Mouse (Mus musculus) intestine, embryonic 14.5 days (tissue): ENCODE measurements around the gene Plcd3. TPM values are rescaled to one million over a fixed set of nuclear protein-coding genes. Genes with fewer than 3 reads are reported as not detected.

Source experiments
- ATAC-seq: fragments of 200-750 bp; cut with Nextera tagmentation; replicated peaks from 2 replicates; pipeline ENCODE4 v1.8.0; 2017; ENCODE audit warnings: low read depth, moderate number of reproducible peaks, moderate TSS enrichment, moderate library complexity; ENCODE audit not compliant: low FRiP score, low TSS enrichment
- DNase-seq: peaks from one replicate; pipeline ENCODE4 v3.0.0-alpha.2; 2018; ENCODE audit warnings: low spot score
- H3K27ac ChIP-seq: fragments of 300-500 bp; sonication (generic); 2 replicates; pipeline ENCODE4 v1.5.1; 2014; ENCODE audit warnings: low read depth, mild to moderate bottlenecking, control low read depth
- H3K27me3 ChIP-seq: fragments of 300-500 bp; sonication (generic); replicated peaks from 2 replicates; pipeline ENCODE4 v1.6.1; 2014; ENCODE audit warnings: low read length, control low read depth; ENCODE audit not compliant: control insufficient read depth, insufficient read depth
- H3K36me3 ChIP-seq: fragments of 300-500 bp; sonication (generic); 2 replicates; pipeline ENCODE4 v1.6.1; 2014; ENCODE audit warnings: low read length, control low read depth; ENCODE audit not compliant: control insufficient read depth, insufficient read depth
- H3K4me1 ChIP-seq: fragments of 300-500 bp; sonication (generic); replicated peaks from 2 replicates; pipeline ENCODE4 v1.6.1; 2014; ENCODE audit warnings: low read length, control low read depth, mixed read lengths; ENCODE audit not compliant: control insufficient read depth, insufficient read depth
- H3K4me2 ChIP-seq: fragments of 300-500 bp; sonication (generic); 2 replicates; pipeline ENCODE4 v1.6.1; 2014; ENCODE audit warnings: low read length
- H3K4me3 ChIP-seq: fragments of 300-500 bp; sonication (generic); 2 replicates; pipeline ENCODE4 v1.5.1; 2014; ENCODE audit warnings: low read depth, low read length, control low read depth, mixed read lengths
- H3K9ac ChIP-seq: fragments of 300-500 bp; sonication (generic); 2 replicates; pipeline ENCODE4 v1.6.1; 2014; ENCODE audit warnings: mild to moderate bottlenecking, low read length
- H3K9me3 ChIP-seq: fragments of 300-500 bp; sonication (generic); 2 replicates; pipeline ENCODE4 v1.6.1; 2016; ENCODE audit warnings: low read length, control low read depth; ENCODE audit not compliant: control insufficient read depth
- WGBS: fragments of 180-500 bp; shearing (Covaris S2); extraction: QIAGEN DNeasy Blood & Tissue Kit; methylation state at CpG from one replicate; pipeline ENCODE4 v1.1.7; 2014; 5-methylcytosine and 5-hydroxymethylcytosine counted together
- polyA plus RNA-seq: library from polyadenylated mRNA; unstranded; fragments of >200 nt; fragmentation: Nextera tagmentation; extraction: Ambion mirVana; gene quantifications from 2 replicates; pipeline ENCODE4 v1.2.1, GENCODE M21; 2014

Plcd3 gene
- polyA plus RNA-seq, 1 experiment from 2014 or later, result 2.1 TPM

DNA sequence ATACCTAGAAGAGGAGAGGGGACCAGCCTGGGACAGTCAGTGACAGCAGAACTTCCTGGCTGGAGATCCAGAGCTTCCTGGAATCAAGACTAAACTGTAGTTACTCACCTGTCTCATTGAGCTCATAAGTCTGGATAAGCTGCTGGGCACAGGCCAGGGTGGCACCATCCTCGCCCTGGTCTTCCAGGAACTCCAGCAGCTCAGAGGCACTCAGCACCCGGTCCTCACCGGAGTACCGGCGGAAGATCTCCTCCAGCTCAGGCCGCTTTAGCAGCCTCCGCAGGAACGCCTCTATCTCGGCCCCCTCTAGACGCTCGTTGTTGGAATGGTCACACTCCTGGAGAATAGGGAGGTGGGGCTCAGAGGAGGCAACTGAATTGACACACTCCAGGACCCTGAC, 23.3 kb downstream of the Plcd3 start:
- DNase-seq, result no peak
- Histone ChIP-seq H3K36me3 (no peaks in the 10 kb centered on the region), H3K27ac (no peak overlapping the region), H3K9me3 (no peaks in the 10 kb centered on the region), H3K4me3 (no peak overlapping the region), H3K4me2 (no peak overlapping the region), H3K9ac (no peak overlapping the region), H3K27me3 (peaks cover 21% of the 10 kb centered on the region), H3K4me1 (peaks cover 7% of the 10 kb centered on the region)
- 84% methylated on average over 11 of the region's 11 CpGs for WGBS
- ATAC-seq, result no peak

DNA sequence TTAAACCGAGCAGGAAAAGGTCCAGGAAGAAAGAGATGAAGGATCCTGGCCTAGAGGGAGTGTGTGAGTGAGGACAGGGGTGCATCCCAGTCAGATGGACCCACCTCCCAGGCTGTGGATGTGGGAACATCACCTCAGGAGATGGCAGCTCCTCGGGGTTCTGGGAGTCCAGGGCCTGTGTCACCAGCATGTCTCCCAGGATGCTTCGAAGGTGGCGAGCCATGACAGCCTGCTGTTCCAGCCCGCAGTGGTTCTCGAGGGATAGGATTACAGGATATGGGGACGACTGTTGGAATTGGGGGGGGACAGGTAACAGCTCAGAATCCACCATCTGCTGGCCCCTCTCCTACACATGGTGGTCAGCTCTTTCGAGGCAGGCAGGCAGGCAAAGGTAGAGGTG, 24.9 kb downstream of the Plcd3 start:
- Histone ChIP-seq H3K9ac (no peak overlapping the region), H3K27me3 (peaks cover 16% of the 10 kb centered on the region), H3K36me3 (no peaks in the 10 kb centered on the region), H3K27ac (no peak overlapping the region), H3K4me2 (no peak overlapping the region), H3K4me3 (no peak overlapping the region), H3K9me3 (no peaks in the 10 kb centered on the region), H3K4me1 (peaks cover 7% of the 10 kb centered on the region)
- ATAC-seq (no peak), DNase-seq (no peak)
- 85% methylated on average over 8 of the region's 8 CpGs for WGBS

DNA sequence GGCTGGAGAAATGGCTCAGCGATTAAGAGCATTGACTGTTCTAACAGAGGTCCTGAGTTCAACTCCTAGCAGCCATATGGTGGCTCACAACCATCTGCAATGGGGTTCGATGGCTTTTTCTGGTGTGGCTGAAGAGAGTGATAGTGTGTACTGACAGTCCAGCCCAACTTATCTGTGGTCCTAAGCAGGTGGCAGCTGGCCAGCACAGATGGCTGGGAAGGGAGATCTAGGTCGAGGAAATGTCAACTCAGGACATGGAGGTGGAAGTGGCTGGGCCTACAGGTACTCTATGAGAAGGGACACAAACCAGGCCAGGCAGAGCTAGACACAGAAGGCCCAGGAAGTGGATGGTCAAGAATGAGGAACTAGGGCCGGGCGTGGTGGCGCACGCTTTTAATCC, 25.4 kb downstream of the Plcd3 start:
- ATAC-seq (no peak), DNase-seq (no peak)
- Histone ChIP-seq H3K9me3 (no peaks in the 10 kb centered on the region), H3K27me3 (peaks cover 10% of the 10 kb centered on the region), H3K4me1 (peaks cover 7% of the 10 kb centered on the region), H3K4me2 (no peak overlapping the region), H3K27ac (no peak overlapping the region), H3K9ac (no peak overlapping the region), H3K36me3 (no peaks in the 10 kb centered on the region), H3K4me3 (no peak overlapping the region)
- 89% methylated on average over 7 of the region's 7 CpGs for WGBS

DNA sequence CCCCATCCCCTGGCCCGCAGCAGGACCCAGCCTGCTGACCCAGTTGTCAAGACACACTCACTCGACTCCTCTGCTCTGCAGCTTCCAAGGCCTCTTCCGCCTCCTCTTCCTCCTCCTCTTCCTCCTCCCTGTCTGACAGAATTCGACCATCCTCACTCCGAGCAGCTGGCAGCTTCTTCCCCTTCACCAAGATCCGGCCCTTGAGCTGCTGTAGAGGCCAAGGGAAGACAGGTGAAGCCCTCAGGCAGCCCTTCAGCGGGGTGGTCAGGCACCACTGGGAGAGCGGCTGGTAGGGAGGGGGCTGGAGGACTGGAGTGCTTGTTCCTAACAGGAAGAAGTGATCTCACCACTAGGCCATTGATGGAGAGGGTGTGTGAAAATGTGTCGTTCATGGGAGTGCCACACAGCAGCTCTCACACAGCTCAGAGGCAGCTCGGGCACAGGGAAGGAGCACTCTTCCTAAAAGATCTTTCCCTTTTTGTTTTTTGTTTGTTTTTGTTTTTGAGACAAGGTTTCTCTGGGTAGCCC, 26.6 kb downstream of the Plcd3 start:
- Histone ChIP-seq H3K9ac (no peak overlapping the region), H3K9me3 (no peaks in the 10 kb centered on the region), H3K4me3 (no peak overlapping the region), H3K36me3 (0 out of 2 replicates have a peak, but pooled peaks cover 9% of the 10 kb centered on the region), H3K4me1 (no peaks in the 10 kb centered on the region), H3K4me2 (no peak overlapping the region), H3K27me3 (peaks cover 1% of the 10 kb centered on the region; the same call in 1 of the 2 replicates), H3K27ac (no peak overlapping the region)
- 35% methylated on average over 10 of the region's 10 CpGs for WGBS
- DNase-seq, result no peak
- no peak for ATAC-seq

DNA sequence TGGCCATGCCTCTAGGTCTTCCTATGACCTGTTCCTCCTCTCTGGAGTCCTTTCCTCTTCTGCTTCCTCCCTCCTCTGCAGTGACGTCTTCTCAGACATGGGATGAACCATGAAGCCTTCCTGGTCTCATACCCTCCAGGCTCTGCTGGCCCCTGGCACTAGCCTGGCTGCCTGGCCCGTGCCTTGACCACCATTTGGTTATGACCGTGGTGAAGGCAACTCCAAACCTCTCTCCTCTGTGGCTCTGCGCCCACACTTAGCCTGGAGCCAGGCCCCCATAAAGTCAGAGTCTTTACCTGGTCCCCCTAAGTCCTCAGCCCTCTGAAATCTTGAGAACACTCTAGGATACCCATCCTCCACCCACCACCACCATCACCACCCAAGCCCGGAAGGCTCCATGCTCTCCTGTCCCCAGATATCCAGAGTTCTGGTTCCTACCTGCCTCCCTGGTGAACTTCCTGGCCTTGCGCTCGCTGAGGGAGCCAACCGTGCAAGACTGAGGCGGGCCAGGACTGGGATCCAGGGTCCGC, 27.3 kb downstream of the Plcd3 start:
- H3K9me3 ChIP-seq, result no peaks in the 10 kb centered on the region
- H3K4me3 ChIP-seq, result no peak overlapping the region
- peaks cover 15% of the 10 kb centered on the region; the same call in 1 of the 2 replicates for H3K36me3 ChIP-seq
- H3K27me3 ChIP-seq, result no peaks in the 10 kb centered on the region
- DNase-seq (no peak), ATAC-seq (no peak)
- H3K4me1 ChIP-seq, result no peaks in the 10 kb centered on the region
- H3K4me2 ChIP-seq, result no peak overlapping the region
- H3K9ac ChIP-seq, result no peak overlapping the region
- no peak overlapping the region for H3K27ac ChIP-seq
- WGBS, result 63% methylated on average over 10 of the region's 10 CpGs

DNA sequence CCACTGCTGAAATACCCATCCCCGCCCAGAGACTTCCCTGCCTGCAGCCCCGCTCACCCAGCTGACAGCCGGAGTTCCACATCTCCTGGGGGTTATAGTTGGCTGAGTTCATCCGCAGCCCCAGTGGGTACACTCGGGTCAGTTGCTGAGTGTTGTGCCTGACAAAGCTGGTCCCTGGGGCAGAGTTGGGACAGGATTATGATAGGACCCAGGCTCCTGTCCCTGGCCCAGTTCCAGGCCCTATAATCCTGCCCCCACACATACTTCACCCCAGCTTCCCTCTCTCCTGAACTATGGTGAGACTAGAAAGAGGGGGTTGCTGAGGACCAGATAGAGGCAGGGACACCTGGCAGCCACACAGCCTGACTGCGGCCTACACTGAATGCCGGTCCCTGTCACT, 27.8 kb downstream of the Plcd3 start:
- H3K4me1 ChIP-seq, result no peaks in the 10 kb centered on the region
- no peaks in the 10 kb centered on the region for H3K9me3 ChIP-seq
- no peaks in the 10 kb centered on the region for H3K27me3 ChIP-seq
- no peak overlapping the region for H3K4me3 ChIP-seq
- 81% methylated on average over 7 of the region's 7 CpGs for WGBS
- ATAC-seq (no peak), DNase-seq (no peak)
- H3K36me3 ChIP-seq, result peaks cover 20% of the 10 kb centered on the region
- no peak overlapping the region for H3K9ac ChIP-seq
- no peak overlapping the region for H3K4me2 ChIP-seq
- H3K27ac ChIP-seq, result no peak overlapping the region

DNA sequence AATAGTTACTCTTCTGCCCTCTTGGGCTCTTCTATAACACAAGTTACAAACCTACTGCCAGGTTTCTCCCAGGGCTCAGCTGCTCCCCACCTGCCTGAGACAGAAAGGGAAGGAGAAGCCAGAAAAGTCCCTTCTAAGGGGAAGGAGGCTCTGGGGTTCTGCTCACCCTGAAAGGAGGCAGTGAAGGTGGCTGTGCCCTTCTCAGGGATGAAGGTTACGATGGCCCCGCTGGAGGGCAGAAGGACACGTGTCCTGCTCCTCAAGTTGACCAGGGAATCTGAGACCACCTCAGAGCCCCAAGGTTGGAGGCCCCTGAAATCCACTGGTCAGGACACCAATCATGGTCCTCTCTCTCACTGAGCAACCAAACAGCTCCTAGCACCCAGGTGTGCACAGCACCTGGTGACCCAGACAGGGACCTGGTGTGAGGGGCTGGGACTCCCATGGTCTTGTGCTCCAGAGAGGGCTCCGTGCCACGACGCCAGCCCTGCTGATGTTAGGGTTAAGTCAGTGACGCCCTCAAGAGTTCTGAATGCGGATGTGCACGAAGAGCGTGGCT, 31.1 kb downstream of the Plcd3 start:
- H3K36me3 ChIP-seq, result peaks cover 53% of the 10 kb centered on the region
- no peak overlapping the region for H3K27ac ChIP-seq
- no peaks in the 10 kb centered on the region for H3K27me3 ChIP-seq
- no peak overlapping the region for H3K4me2 ChIP-seq
- ATAC-seq (no peak), DNase-seq (no peak)
- H3K9ac ChIP-seq, result no peak overlapping the region
- H3K4me3 ChIP-seq, result no peak overlapping the region
- no peaks in the 10 kb centered on the region for H3K4me1 ChIP-seq
- H3K9me3 ChIP-seq, result no peaks in the 10 kb centered on the region
- WGBS, result 94% methylated on average over 10 of the region's 10 CpGs

DNA sequence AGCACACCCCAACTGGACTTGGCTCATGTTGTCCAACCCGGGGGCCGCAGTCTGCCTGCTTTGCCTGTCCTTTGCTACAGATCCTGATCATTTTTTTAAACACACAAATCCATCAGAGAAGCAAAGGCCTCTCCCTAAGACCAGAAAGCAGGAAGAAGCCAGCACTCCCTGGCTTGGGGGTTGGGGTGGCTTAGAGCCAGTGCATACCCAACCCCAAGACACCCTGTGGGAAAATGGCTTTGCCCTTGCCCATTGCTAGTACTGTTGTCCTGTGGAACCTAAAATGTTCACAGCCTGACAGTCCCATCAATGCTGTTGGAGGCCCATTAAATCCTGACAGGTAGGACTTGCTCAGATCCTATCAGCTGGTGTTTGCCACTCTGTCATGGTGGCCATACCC, 31.7 kb downstream of the Plcd3 start:
- peaks cover 58% of the 10 kb centered on the region for H3K36me3 ChIP-seq
- H3K4me2 ChIP-seq, result no peak overlapping the region
- no peak overlapping the region for H3K27ac ChIP-seq
- 97% methylated on average over 2 of the region's 2 CpGs for WGBS
- no peaks in the 10 kb centered on the region for H3K4me1 ChIP-seq
- DNase-seq (no peak), ATAC-seq (no peak)
- no peak overlapping the region for H3K4me3 ChIP-seq
- H3K9me3 ChIP-seq, result no peaks in the 10 kb centered on the region
- H3K27me3 ChIP-seq, result no peaks in the 10 kb centered on the region
- H3K9ac ChIP-seq, result no peak overlapping the region

DNA sequence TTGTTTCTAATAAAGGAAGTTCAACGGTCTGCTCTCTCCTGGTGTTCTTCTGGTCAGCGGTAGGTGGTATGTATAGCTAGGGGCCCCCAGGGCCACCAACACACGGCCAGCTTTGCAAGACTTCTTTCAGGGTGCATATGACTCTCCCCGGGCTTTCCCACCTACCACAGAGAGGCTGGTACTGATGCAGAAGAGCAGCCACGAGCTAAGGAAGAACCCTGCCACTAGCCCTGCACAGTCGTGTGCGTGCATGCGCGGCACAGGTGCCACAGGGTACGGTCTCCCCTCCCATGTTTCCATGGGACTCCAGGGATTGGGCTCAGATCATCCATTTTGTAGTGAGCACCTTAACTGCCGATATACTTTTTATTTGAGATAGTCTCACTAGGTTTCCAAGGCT, 32.6 kb downstream of the Plcd3 start:
- WGBS, result 96% methylated on average over 11 of the region's 11 CpGs
- DNase-seq, result no peak
- no peaks in the 10 kb centered on the region for H3K27me3 ChIP-seq
- no peaks in the 10 kb centered on the region for H3K4me1 ChIP-seq
- H3K4me2 ChIP-seq, result no peak overlapping the region
- H3K36me3 ChIP-seq, result peaks cover 66% of the 10 kb centered on the region
- H3K9me3 ChIP-seq, result no peaks in the 10 kb centered on the region
- no peak overlapping the region for H3K27ac ChIP-seq
- no peak overlapping the region for H3K4me3 ChIP-seq
- no peak for ATAC-seq
- H3K9ac ChIP-seq, result no peak overlapping the region
